Mouse (Mus musculus): ENCODE measurements at regions not wholly inside any gene's neighbourhood (a gene's known extent, or its start where the extent isn't known, plus 50 kb on each side); places are given as distances from the start of the nearest gene placed in this dataset.

- Histone ChIP-seq H3K27ac (ENCODE audit: insufficient read depth, low read depth, low read length) (no peak overlapping the region), H3K4me1 (ENCODE audit: control insufficient read depth, insufficient read depth, low read length) (no peaks in the 10 kb centered on the region), H3K4me3 (ENCODE audit: insufficient read depth, low read length) (no peak overlapping the region)
- TF ChIP-seq CTCF (IDR thresholded peaks at IDR 0.05; ENCODE audit: low read depth, low read length) (no peak), POLR2A (IDR thresholded peaks at IDR 0.05; ENCODE audit: borderline replicate concordance, low read depth, low read length) (no peak)
Measured at GRCm38 (mm10) chr9:116281654-116282053, 106.5 kb upstream of the Tgfbr2 start.

- no peak overlapping the region for H3K27ac ChIP-seq (ENCODE audit: insufficient read depth, low read depth, low read length)
- H3K4me3 ChIP-seq (ENCODE audit: insufficient read depth, low read length): no peak overlapping the region
- TF ChIP-seq CTCF (IDR thresholded peaks at IDR 0.05; ENCODE audit: low read depth, low read length): no peak
- TF ChIP-seq POLR2A (IDR thresholded peaks at IDR 0.05; ENCODE audit: borderline replicate concordance, low read depth, low read length): no peak
- H3K4me1 ChIP-seq (ENCODE audit: control insufficient read depth, insufficient read depth, low read length): no peaks in the 10 kb centered on the region
Measured at GRCm38 (mm10) chr9:116280146-116280545, 105.0 kb upstream of the Tgfbr2 start.

GRCm38 (mm10) chr9:116278862-116279261 is 103.7 kb upstream of the Tgfbr2 start:
- Histone ChIP-seq H3K27ac (ENCODE audit: insufficient read depth, low read depth, low read length) (no peak overlapping the region), H3K4me1 (ENCODE audit: control insufficient read depth, insufficient read depth, low read length) (no peaks in the 10 kb centered on the region), H3K4me3 (ENCODE audit: insufficient read depth, low read length) (no peak overlapping the region)
- TF ChIP-seq CTCF (IDR thresholded peaks at IDR 0.05; ENCODE audit: low read depth, low read length): no peak
- TF ChIP-seq POLR2A (IDR thresholded peaks at IDR 0.05; ENCODE audit: borderline replicate concordance, low read depth, low read length): no peak

GRCm38 (mm10) chr9:116277736-116278135 is 102.6 kb upstream of the Tgfbr2 start:
- TF ChIP-seq POLR2A (IDR thresholded peaks at IDR 0.05; ENCODE audit: borderline replicate concordance, low read depth, low read length): no peak
- no peak for TF ChIP-seq CTCF (IDR thresholded peaks at IDR 0.05; ENCODE audit: low read depth, low read length)
- no peaks in the 10 kb centered on the region for H3K4me1 ChIP-seq (ENCODE audit: control insufficient read depth, insufficient read depth, low read length)
- no peak overlapping the region for H3K27ac ChIP-seq (ENCODE audit: insufficient read depth, low read depth, low read length)
- no peak overlapping the region for H3K4me3 ChIP-seq (ENCODE audit: insufficient read depth, low read length)

GRCm38 (mm10) chr9:116276141-116276540 is 101.0 kb upstream of the Tgfbr2 start:
- H3K4me1 ChIP-seq (ENCODE audit: control insufficient read depth, insufficient read depth, low read length): no peaks in the 10 kb centered on the region
- TF ChIP-seq POLR2A (IDR thresholded peaks at IDR 0.05; ENCODE audit: borderline replicate concordance, low read depth, low read length) (no peak), CTCF (IDR thresholded peaks at IDR 0.05; ENCODE audit: low read depth, low read length) (no peak)
- no peak overlapping the region for H3K4me3 ChIP-seq (ENCODE audit: insufficient read depth, low read length)
- H3K27ac ChIP-seq (ENCODE audit: insufficient read depth, low read depth, low read length): no peak overlapping the region

- TF ChIP-seq POLR2A (IDR thresholded peaks at IDR 0.05; ENCODE audit: borderline replicate concordance, low read depth, low read length) (no peak), CTCF (IDR thresholded peaks at IDR 0.05; ENCODE audit: low read depth, low read length) (no peak)
- Histone ChIP-seq H3K27ac (ENCODE audit: insufficient read depth, low read depth, low read length) (no peak overlapping the region), H3K4me3 (ENCODE audit: insufficient read depth, low read length) (no peak overlapping the region), H3K4me1 (ENCODE audit: control insufficient read depth, insufficient read depth, low read length) (no peaks in the 10 kb centered on the region)
Measured at GRCm38 (mm10) chr9:116272446-116272845, 97.3 kb upstream of the Tgfbr2 start.

GRCm38 (mm10) chr9:116270417-116270828 is 95.3 kb upstream of the Tgfbr2 start:
- Histone ChIP-seq H3K4me1 (ENCODE audit: control insufficient read depth, insufficient read depth, low read length) (no peaks in the 10 kb centered on the region), H3K4me3 (ENCODE audit: insufficient read depth, low read length) (no peak overlapping the region), H3K27ac (ENCODE audit: insufficient read depth, low read depth, low read length) (no peak overlapping the region)
- no peak for TF ChIP-seq POLR2A (IDR thresholded peaks at IDR 0.05; ENCODE audit: borderline replicate concordance, low read depth, low read length)
- TF ChIP-seq CTCF (IDR thresholded peaks at IDR 0.05; ENCODE audit: low read depth, low read length): no peak

GRCm38 (mm10) chr9:116267411-116267810 is 92.3 kb upstream of the Tgfbr2 start:
- no peak for TF ChIP-seq CTCF (IDR thresholded peaks at IDR 0.05; ENCODE audit: low read depth, low read length)
- no peak for TF ChIP-seq POLR2A (IDR thresholded peaks at IDR 0.05; ENCODE audit: borderline replicate concordance, low read depth, low read length)
- H3K27ac ChIP-seq (ENCODE audit: insufficient read depth, low read depth, low read length): no peak overlapping the region
- H3K4me1 ChIP-seq (ENCODE audit: control insufficient read depth, insufficient read depth, low read length): no peaks in the 10 kb centered on the region
- no peak overlapping the region for H3K4me3 ChIP-seq (ENCODE audit: insufficient read depth, low read length)

GRCm38 (mm10) chr9:116263833-116264232 is 88.7 kb upstream of the Tgfbr2 start:
- TF ChIP-seq CTCF (IDR thresholded peaks at IDR 0.05; ENCODE audit: low read depth, low read length) (no peak), POLR2A (IDR thresholded peaks at IDR 0.05; ENCODE audit: borderline replicate concordance, low read depth, low read length) (no peak)
- Histone ChIP-seq H3K27ac (ENCODE audit: insufficient read depth, low read depth, low read length) (no peak overlapping the region), H3K4me3 (ENCODE audit: insufficient read depth, low read length) (no peak overlapping the region), H3K4me1 (ENCODE audit: control insufficient read depth, insufficient read depth, low read length) (no peaks in the 10 kb centered on the region)

GRCm38 (mm10) chr9:116259569-116259968 is 84.4 kb upstream of the Tgfbr2 start:
- Histone ChIP-seq H3K4me1 (ENCODE audit: control insufficient read depth, insufficient read depth, low read length) (no peaks in the 10 kb centered on the region), H3K4me3 (ENCODE audit: insufficient read depth, low read length) (no peak overlapping the region), H3K27ac (ENCODE audit: insufficient read depth, low read depth, low read length) (no peak overlapping the region)
- TF ChIP-seq CTCF (IDR thresholded peaks at IDR 0.05; ENCODE audit: low read depth, low read length): no peak
- TF ChIP-seq POLR2A (IDR thresholded peaks at IDR 0.05; ENCODE audit: borderline replicate concordance, low read depth, low read length): no peak

- TF ChIP-seq CTCF (IDR thresholded peaks at IDR 0.05; ENCODE audit: low read depth, low read length): no peak
- TF ChIP-seq POLR2A (IDR thresholded peaks at IDR 0.05; ENCODE audit: borderline replicate concordance, low read depth, low read length): no peak
- no peaks in the 10 kb centered on the region for H3K4me1 ChIP-seq (ENCODE audit: control insufficient read depth, insufficient read depth, low read length)
Measured at GRCm38 (mm10) chr9:116253546-116253945, 78.4 kb upstream of the Tgfbr2 start.

More at GRCm38 (mm10) chr9:116253546-116253945, 78.4 kb upstream of the Tgfbr2 start:
- no peak overlapping the region for H3K4me3 ChIP-seq (ENCODE audit: insufficient read depth, low read length)
- H3K27ac ChIP-seq (ENCODE audit: insufficient read depth, low read depth, low read length): no peak overlapping the region
